Mouse (Mus musculus): ENCODE measurements at regions not wholly inside any gene's neighbourhood (a gene's known extent, or its start where the extent isn't known, plus 50 kb on each side); places are given as distances from the start of the nearest gene placed in this dataset.

GRCm38 (mm10) chr14:110244466-110244865, 510.5 kb downstream of the Slitrk6 start:
- TF ChIP-seq CTCF (IDR thresholded peaks at IDR 0.05; ENCODE audit: borderline replicate concordance, insufficient read depth, low read depth, low read length) = no peak
- TF ChIP-seq POLR2A (IDR thresholded peaks at IDR 0.05; ENCODE audit: borderline replicate concordance, insufficient read depth, low read length) = no peak
